Mouse (Mus musculus): ENCODE results near the gene Gstm4. TPM values are rescaled to one million over a fixed set of nuclear protein-coding genes. Genes with fewer than 3 reads are reported as not detected.
"Not testable (repeated sequence)": the region's sequence is repeated elsewhere in the genome, so short reads cannot be mapped to it uniquely, and the experiment has no call there.

The Gstm4 gene
- polyA plus RNA-seq, 1 experiment from 2014 or later = 10.8 TPM

- 86% methylated on average over 5 of the region's 5 CpGs for WGBS
- no peak overlapping the region for H3K27ac ChIP-seq
- H3K9ac ChIP-seq = no peak overlapping the region
- H3K4me2 ChIP-seq = no peak overlapping the region
- no peaks in the 10 kb centered on the region for H3K9me3 ChIP-seq (replicated peaks)
- H3K4me3 ChIP-seq = no peak overlapping the region
- no peaks in the 10 kb centered on the region for H3K27me3 ChIP-seq
- no peaks in the 10 kb centered on the region for H3K4me1 ChIP-seq
- no peaks in the 10 kb centered on the region for H3K36me3 ChIP-seq (ENCODE audit: poor library complexity, severe bottlenecking)
- ATAC-seq = no peak
Measured at GRCm38 (mm10) chr3:108026049-108026448, 18.6 kb downstream of the Gstm4 start.

DNA sequence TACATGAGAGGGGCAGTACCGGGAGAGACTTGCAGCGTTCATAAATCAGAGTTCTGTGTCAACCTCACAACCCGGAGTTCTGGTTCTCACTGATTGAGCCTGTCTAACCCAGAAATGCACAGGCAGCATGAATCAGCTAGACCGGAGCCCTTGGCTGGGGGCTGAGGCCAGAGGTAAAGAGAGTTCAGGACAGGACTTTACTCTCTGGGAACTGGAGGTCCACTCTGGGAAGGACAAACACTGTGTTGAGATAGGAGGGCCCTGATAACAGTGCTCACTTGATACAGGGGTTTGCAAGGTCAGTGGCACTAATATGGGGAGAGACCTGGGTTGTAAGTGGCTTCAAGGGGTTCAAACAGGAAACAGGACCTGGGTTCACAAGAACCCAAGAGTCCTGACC is 19.4 kb downstream of the Gstm4 start:
- no peak overlapping the region for H3K4me2 ChIP-seq
- no peak for ATAC-seq
- 84% methylated on average over 4 of the region's 4 CpGs for WGBS

GRCm38 (mm10) chr3:108022650-108023049 is 22.0 kb downstream of the Gstm4 start:
- no peak overlapping the region for H3K4me3 ChIP-seq
- H3K9ac ChIP-seq = no peak overlapping the region
- WGBS = 80% methylated on average over 6 of the region's 6 CpGs
- H3K36me3 ChIP-seq (ENCODE audit: poor library complexity, severe bottlenecking) = no peaks in the 10 kb centered on the region
- H3K9me3 ChIP-seq (replicated peaks) = no peaks in the 10 kb centered on the region
- no peaks in the 10 kb centered on the region for H3K27me3 ChIP-seq
- peaks cover 8% of the 10 kb centered on the region; the same call in 1 of the 2 replicates for H3K4me1 ChIP-seq
- ATAC-seq = no peak
- H3K27ac ChIP-seq = no peak overlapping the region
- no peak overlapping the region for H3K4me2 ChIP-seq

More for the DNA sequence above, 19.4 kb downstream of the Gstm4 start:
- Histone ChIP-seq H3K9ac (no peak overlapping the region), H3K4me1 (no peaks in the 10 kb centered on the region), H3K27ac (no peak overlapping the region), H3K4me3 (no peak overlapping the region), H3K9me3 (replicated peaks) (no peaks in the 10 kb centered on the region), H3K36me3 (ENCODE audit: poor library complexity, severe bottlenecking) (no peaks in the 10 kb centered on the region), H3K27me3 (no peaks in the 10 kb centered on the region)

DNA sequence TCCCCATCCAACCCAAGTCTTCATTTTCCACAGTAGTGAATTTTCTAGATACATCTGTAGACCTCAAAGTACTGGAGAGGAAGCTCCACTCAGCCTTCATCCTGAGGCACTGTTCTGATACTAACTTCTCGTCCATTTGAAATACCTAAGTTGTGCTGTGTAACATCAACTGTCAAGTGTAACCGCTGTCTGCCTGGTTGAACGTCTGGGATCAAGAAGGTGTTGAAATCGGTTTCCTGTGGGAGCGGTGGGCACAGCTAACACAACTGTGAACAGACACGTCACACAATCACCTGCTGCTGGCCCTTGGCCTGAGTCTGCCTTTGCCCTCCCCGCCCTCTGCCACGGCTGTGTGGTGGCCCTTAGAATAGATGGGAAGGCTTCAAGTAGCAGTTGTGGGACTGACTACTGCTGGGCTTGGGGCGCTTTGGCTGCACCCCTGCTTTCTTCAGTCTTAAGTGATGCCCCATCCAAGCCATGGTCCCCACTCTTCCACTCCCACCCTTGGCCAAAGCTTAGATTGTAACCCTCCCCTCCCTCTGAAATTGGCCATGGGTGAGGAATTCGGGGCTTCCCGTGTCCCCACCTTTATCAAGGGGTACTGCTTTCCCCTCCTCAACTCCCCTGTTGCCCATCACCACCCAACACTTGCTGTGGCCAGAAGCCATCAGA is 24.2 kb downstream of the Gstm4 start:
- H3K27ac ChIP-seq; H3K4me3 ChIP-seq; H3K27me3 ChIP-seq; H3K4me2 ChIP-seq; H3K9me3 ChIP-seq (replicated peaks); ATAC-seq; H3K36me3 ChIP-seq (ENCODE audit: poor library complexity, severe bottlenecking); H3K9ac ChIP-seq: not testable (repeated sequence)
- peaks cover 15% of the 10 kb centered on the region for H3K4me1 ChIP-seq
- 92% methylated on average over 11 of the region's 11 CpGs for WGBS

- H3K9me3 ChIP-seq (replicated peaks); H3K4me2 ChIP-seq; H3K36me3 ChIP-seq (ENCODE audit: poor library complexity, severe bottlenecking); ATAC-seq; H3K27me3 ChIP-seq; H3K4me3 ChIP-seq; H3K9ac ChIP-seq; H3K27ac ChIP-seq: not testable (repeated sequence)
- H3K4me1 ChIP-seq = peaks cover 15% of the 10 kb centered on the region
- WGBS = 64% methylated on average over 3 of the region's 3 CpGs
Measured at GRCm38 (mm10) chr3:108019226-108019625, 25.5 kb downstream of the Gstm4 start.

GRCm38 (mm10) chr3:108018190-108018820 is 26.4 kb downstream of the Gstm4 start:
- WGBS = 30% methylated on average over 14 of the region's 14 CpGs
- H3K4me1 ChIP-seq = peaks cover 15% of the 10 kb centered on the region
- peak; percentile 17; the same call in 1 of the 2 replicates for ATAC-seq
- peak overlapping the region; percentile 58 for H3K9ac ChIP-seq
- no peaks in the 10 kb centered on the region for H3K9me3 ChIP-seq (replicated peaks)
- H3K4me2 ChIP-seq = peak overlapping the region; percentile 82
- peak overlapping the region; percentile 42 for H3K4me3 ChIP-seq
- no peaks in the 10 kb centered on the region for H3K36me3 ChIP-seq (ENCODE audit: poor library complexity, severe bottlenecking)
- peak overlapping the region; percentile 19; the same call in 1 of the 2 replicates for H3K27ac ChIP-seq
- no peaks in the 10 kb centered on the region for H3K27me3 ChIP-seq

- Histone ChIP-seq H3K9ac (peak within 1 kb of the TSS; percentile 58), H3K4me3 (peak within 1 kb of the TSS; percentile 42), H3K36me3 (ENCODE audit: poor library complexity, severe bottlenecking) (no peaks in the 10 kb centered on the region), H3K4me2 (peak within 1 kb of the TSS; percentile 82), H3K4me1 (peaks cover 15% of the 10 kb centered on the region), H3K27me3 (no peaks in the 10 kb centered on the region), H3K9me3 (replicated peaks) (no peaks in the 10 kb centered on the region), H3K27ac (peak within 1 kb of the TSS; percentile 57)
- under 1% methylated on average over 31 of the region's 31 CpGs for WGBS
- ATAC-seq = peak; percentile 98
Measured at GRCm38 (mm10) chr3:108017473-108018189, 27.1 kb downstream of the Gstm4 start, which contains the start of gene Gstm1. Gene Gstm1 (minus strand): TSS chr3:108017973.

- Histone ChIP-seq H3K9ac (peak overlapping the region; percentile 8; the same call in 1 of the 2 replicates), H3K4me2 (peak overlapping the region; percentile 82; the same call in 1 of the 2 replicates), H3K4me1 (peaks cover 17% of the 10 kb centered on the region)
- H3K4me3 ChIP-seq; H3K36me3 ChIP-seq (ENCODE audit: poor library complexity, severe bottlenecking); H3K9me3 ChIP-seq (replicated peaks); H3K27me3 ChIP-seq; H3K27ac ChIP-seq; ATAC-seq: not testable (repeated sequence)
- 94% methylated on average over 5 of the region's 5 CpGs for WGBS
Measured at GRCm38 (mm10) chr3:108016468-108016867, 28.2 kb downstream of the Gstm4 start.

DNA sequence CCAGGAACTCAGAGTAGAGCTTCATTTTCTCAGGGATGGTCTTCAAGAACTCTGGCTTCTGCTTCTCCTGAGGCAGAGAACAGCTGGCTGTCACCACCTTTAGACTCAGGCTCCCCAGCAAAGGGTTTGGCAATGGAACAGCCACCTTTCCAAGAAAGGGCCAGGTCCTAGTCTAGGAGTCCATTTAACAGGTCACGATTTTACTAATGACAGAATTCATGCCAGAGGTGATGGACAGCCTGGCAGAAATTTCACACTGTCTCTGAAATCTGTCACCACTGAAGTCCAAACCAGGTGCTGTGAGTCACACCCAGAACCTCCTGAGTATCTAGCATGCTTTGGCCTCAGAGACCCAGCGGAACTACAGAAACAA is 29.7 kb downstream of the Gstm4 start:
- no peak overlapping the region for H3K9ac ChIP-seq
- H3K4me2 ChIP-seq = no peak overlapping the region
- no peak for ATAC-seq
- WGBS = 94% methylated on average over 2 of the region's 2 CpGs
- H3K27me3 ChIP-seq = no peaks in the 10 kb centered on the region
- H3K36me3 ChIP-seq (ENCODE audit: poor library complexity, severe bottlenecking) = no peaks in the 10 kb centered on the region
- H3K4me1 ChIP-seq = peaks cover 24% of the 10 kb centered on the region
- no peaks in the 10 kb centered on the region for H3K9me3 ChIP-seq (replicated peaks)
- no peak overlapping the region for H3K4me3 ChIP-seq
- no peak overlapping the region for H3K27ac ChIP-seq

GRCm38 (mm10) chr3:108014098-108014973 is 30.4 kb downstream of the Gstm4 start:
- Histone ChIP-seq H3K36me3 (ENCODE audit: poor library complexity, severe bottlenecking) (no peaks in the 10 kb centered on the region), H3K9me3 (replicated peaks) (no peaks in the 10 kb centered on the region), H3K27ac (no peak overlapping the region), H3K27me3 (no peaks in the 10 kb centered on the region), H3K4me3 (no peak overlapping the region), H3K4me2 (no peak overlapping the region), H3K9ac (no peak overlapping the region), H3K4me1 (peaks cover 24% of the 10 kb centered on the region)
- WGBS = 85% methylated on average over 8 of the region's 8 CpGs
- no peak for ATAC-seq

- Histone ChIP-seq H3K4me2 (no peak overlapping the region), H3K27ac (no peak overlapping the region), H3K27me3 (no peaks in the 10 kb centered on the region), H3K4me1 (peaks cover 21% of the 10 kb centered on the region), H3K4me3 (no peak overlapping the region), H3K36me3 (ENCODE audit: poor library complexity, severe bottlenecking) (no peaks in the 10 kb centered on the region), H3K9ac (no peak overlapping the region), H3K9me3 (replicated peaks) (no peaks in the 10 kb centered on the region)
- 84% methylated on average over 4 of the region's 4 CpGs for WGBS
- ATAC-seq = no peak
Measured at GRCm38 (mm10) chr3:108013331-108013871, 31.3 kb downstream of the Gstm4 start.

Measured in forebrain, embryonic 13.5 days (tissue).